Mouse (Mus musculus): ENCODE measurements around the gene Rpf2. TPM values are rescaled to one million over a fixed set of nuclear protein-coding genes. Genes with fewer than 3 reads are reported as not detected.

Rpf2 gene
- polyA plus RNA-seq, 1 experiment from 2014 or later = 31.5 TPM

DNA sequence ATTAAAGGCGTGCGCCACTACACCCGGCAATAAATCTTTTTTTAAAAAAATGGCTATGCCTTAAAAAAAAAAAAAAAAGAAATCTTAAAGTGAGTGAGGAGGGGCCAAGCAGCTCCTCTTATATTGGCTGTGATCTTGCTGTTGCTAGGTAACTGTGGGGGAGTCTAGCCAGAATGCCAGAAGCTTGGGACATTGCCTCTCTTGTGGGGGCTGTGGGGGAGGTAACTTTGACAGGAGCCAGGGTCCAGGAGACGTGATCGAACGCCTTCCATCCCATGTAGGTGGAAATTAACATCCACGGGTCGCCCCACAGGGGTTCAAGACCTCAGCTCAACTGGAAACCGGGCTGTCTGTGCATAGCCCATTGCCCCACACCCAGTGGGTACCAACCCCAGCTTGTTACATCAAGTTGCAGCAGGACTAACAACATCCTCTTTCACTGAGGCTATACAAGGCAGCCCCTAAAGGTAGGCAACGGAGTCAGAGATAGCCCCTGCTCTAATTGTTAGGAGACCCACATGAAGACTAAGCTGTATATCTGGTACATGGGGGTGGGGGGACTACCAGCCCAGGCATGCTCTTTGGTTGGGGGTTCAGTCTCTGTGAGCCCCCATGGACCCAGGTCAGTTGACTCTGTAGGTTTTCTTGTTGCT is 37.5 kb upstream of the Rpf2 start:
- no peak for TF ChIP-seq EP300 (optimal IDR thresholded peaks at IDR 0.05)
- no peak for TF ChIP-seq CTCF (IDR thresholded peaks at IDR 0.05; ENCODE audit: low read depth)
- Histone ChIP-seq H3K4me2 (replicated peaks; ENCODE audit: low read depth) (no peak overlapping the region), H3K36me3 (ENCODE audit: control insufficient read depth, insufficient read depth, low read length) (no peaks in the 10 kb centered on the region; the same call in 1 of the 2 replicates), H3K27ac (replicated peaks) (no peak overlapping the region), H3K4me3 (ENCODE audit: low read depth, low read length) (no peak overlapping the region), H3K27me3 (ENCODE audit: control insufficient read depth, insufficient read depth, low read length) (no peaks in the 10 kb centered on the region), H3K9ac (ENCODE audit: low read length) (no peak overlapping the region), H3K9me3 (ENCODE audit: control insufficient read depth, low read length) (no peaks in the 10 kb centered on the region), H3K4me1 (replicated peaks; ENCODE audit: control insufficient read depth, insufficient read depth) (no peaks in the 10 kb centered on the region)
- peak; percentile 19; the same call in 1 of the 2 replicates for ATAC-seq (ENCODE audit: low FRiP score, low TSS enrichment)
- no peak for DNase-seq (ENCODE audit: low spot score)
- WGBS = 84% methylated on average over 10 of the region's 10 CpGs

DNA sequence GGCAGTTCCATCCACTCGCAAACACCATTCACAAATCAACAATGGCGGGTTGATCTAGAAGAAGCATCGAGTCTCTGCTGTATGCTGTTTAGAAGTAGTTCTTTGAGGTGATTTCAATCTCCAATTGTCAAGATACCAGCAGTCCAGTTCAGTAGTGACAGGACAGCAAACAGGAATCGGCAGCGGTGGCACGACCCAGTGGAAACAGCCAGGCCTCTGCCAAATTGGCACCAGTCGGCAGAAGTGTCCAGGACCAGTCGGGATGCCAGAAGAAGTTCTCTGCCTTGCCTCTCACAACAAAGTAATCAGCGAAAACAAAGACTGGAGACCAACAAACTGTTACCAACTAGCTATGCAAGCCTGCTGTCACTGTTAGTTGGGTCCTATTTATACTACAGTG is 36.8 kb upstream of the Rpf2 start:
- ATAC-seq (ENCODE audit: low FRiP score, low TSS enrichment) (no peak), DNase-seq (ENCODE audit: low spot score) (no peak)
- no peak for TF ChIP-seq CTCF (IDR thresholded peaks at IDR 0.05; ENCODE audit: low read depth)
- TF ChIP-seq EP300 (optimal IDR thresholded peaks at IDR 0.05) = no peak
- no peaks in the 10 kb centered on the region for H3K9me3 ChIP-seq (ENCODE audit: control insufficient read depth, low read length)
- no peak overlapping the region for H3K4me2 ChIP-seq (replicated peaks; ENCODE audit: low read depth)
- H3K36me3 ChIP-seq (ENCODE audit: control insufficient read depth, insufficient read depth, low read length) = no peaks in the 10 kb centered on the region; the same call in 1 of the 2 replicates
- no peak overlapping the region for H3K4me3 ChIP-seq (ENCODE audit: low read depth, low read length)
- H3K9ac ChIP-seq (ENCODE audit: low read length) = no peak overlapping the region
- no peak overlapping the region for H3K27ac ChIP-seq (replicated peaks)
- WGBS = 92% methylated on average over 9 of the region's 9 CpGs
- no peaks in the 10 kb centered on the region for H3K4me1 ChIP-seq (replicated peaks; ENCODE audit: control insufficient read depth, insufficient read depth)
- H3K27me3 ChIP-seq (ENCODE audit: control insufficient read depth, insufficient read depth, low read length) = no peaks in the 10 kb centered on the region

DNA sequence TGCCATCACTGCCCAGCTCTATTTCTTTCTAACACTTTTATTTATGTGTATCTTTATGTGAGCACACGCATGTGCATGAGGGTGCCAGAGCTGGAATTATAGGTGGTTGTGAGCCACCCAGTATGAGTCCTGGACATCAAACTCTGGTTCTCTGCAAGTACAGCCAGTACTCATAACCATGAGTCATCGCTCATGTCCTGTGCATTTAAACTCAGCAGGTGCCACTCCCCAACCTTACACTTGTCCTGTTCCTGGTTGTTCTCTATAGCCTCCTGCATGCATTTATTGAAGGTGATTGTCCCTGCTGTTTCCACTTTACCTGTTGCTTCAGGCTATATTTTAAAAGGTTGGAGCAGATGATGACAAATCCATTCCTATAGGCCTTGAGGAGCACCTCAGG is 34.7 kb upstream of the Rpf2 start:
- no peaks in the 10 kb centered on the region; the same call in 1 of the 2 replicates for H3K36me3 ChIP-seq (ENCODE audit: control insufficient read depth, insufficient read depth, low read length)
- no peaks in the 10 kb centered on the region for H3K4me1 ChIP-seq (replicated peaks; ENCODE audit: control insufficient read depth, insufficient read depth)
- TF ChIP-seq EP300 (optimal IDR thresholded peaks at IDR 0.05) (no peak), CTCF (IDR thresholded peaks at IDR 0.05; ENCODE audit: low read depth) (no peak)
- no peak overlapping the region for H3K9ac ChIP-seq (ENCODE audit: low read length)
- DNase-seq (ENCODE audit: low spot score) = no peak
- no peaks in the 10 kb centered on the region for H3K27me3 ChIP-seq (ENCODE audit: control insufficient read depth, insufficient read depth, low read length)
- no peak overlapping the region for H3K4me2 ChIP-seq (replicated peaks; ENCODE audit: low read depth)
- ATAC-seq (ENCODE audit: low FRiP score, low TSS enrichment) = peak; percentile 85
- no peaks in the 10 kb centered on the region for H3K9me3 ChIP-seq (ENCODE audit: control insufficient read depth, low read length)
- no peak overlapping the region for H3K4me3 ChIP-seq (ENCODE audit: low read depth, low read length)
- WGBS = 74% methylated on average over 2 of the region's 2 CpGs
- peak overlapping the region; percentile 45; the same call in 1 of the 2 replicates for H3K27ac ChIP-seq (replicated peaks)

DNA sequence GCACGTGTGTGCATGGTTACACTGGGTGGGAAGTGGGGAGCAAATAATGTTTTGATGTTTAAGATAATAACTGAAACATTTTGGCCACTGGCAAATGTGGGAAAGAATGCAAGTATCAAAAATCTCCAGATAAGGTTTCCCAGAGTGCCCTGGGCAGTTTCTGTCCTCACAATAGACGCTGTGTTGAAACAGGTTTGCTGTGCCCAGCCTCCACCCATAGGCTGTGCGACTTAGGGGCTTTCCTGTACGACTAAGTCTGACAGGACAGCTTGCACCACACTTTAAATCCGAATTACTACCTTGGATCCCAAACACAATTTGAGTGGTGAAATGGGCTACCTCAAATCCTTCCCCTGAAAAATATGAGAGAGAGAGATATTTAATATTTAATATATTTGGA is 31.5 kb upstream of the Rpf2 start:
- DNase-seq (ENCODE audit: low spot score) = no peak

DNA sequence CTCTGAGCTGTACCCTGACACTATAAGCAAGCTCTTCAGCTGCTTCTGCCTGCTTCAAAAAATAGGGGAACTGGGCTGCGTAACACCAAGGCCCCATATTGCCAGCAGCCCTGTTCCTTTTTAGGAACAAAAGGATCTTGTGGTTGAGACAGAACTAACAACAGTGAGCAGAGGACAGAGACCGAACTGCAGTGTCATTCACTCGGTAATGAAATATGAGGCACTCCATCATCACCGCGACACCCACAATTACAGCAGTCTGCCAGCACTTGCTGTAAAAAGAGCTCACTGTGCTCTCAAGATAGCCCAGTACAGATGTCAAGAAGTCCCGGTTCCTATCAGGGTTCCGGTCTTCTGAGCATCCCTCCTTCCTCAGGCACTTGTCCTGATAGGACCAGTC is 29.2 kb upstream of the Rpf2 start:
- H3K9me3 ChIP-seq (ENCODE audit: control insufficient read depth, low read length) = no peaks in the 10 kb centered on the region
- no peaks in the 10 kb centered on the region for H3K36me3 ChIP-seq (ENCODE audit: control insufficient read depth, insufficient read depth, low read length)
- no peak for DNase-seq (ENCODE audit: low spot score)
- WGBS = 75% methylated on average over 7 of the region's 7 CpGs
- no peak overlapping the region for H3K4me3 ChIP-seq (ENCODE audit: low read depth, low read length)
- no peaks in the 10 kb centered on the region for H3K27me3 ChIP-seq (ENCODE audit: control insufficient read depth, insufficient read depth, low read length)
- no peak overlapping the region for H3K4me2 ChIP-seq (replicated peaks; ENCODE audit: low read depth)
- H3K4me1 ChIP-seq (replicated peaks; ENCODE audit: control insufficient read depth, insufficient read depth) = no peaks in the 10 kb centered on the region
- ATAC-seq (ENCODE audit: low FRiP score, low TSS enrichment) = no peak
- no peak overlapping the region for H3K9ac ChIP-seq (ENCODE audit: low read length)
- no peak for TF ChIP-seq CTCF (IDR thresholded peaks at IDR 0.05; ENCODE audit: low read depth)
- no peak for TF ChIP-seq EP300 (optimal IDR thresholded peaks at IDR 0.05)
- H3K27ac ChIP-seq (replicated peaks) = no peak overlapping the region

More for the DNA sequence above, 31.5 kb upstream of the Rpf2 start:
- Histone ChIP-seq H3K27me3 (ENCODE audit: control insufficient read depth, insufficient read depth, low read length) (no peaks in the 10 kb centered on the region), H3K27ac (replicated peaks) (no peak overlapping the region), H3K9me3 (ENCODE audit: control insufficient read depth, low read length) (no peaks in the 10 kb centered on the region), H3K4me2 (replicated peaks; ENCODE audit: low read depth) (no peak overlapping the region), H3K36me3 (ENCODE audit: control insufficient read depth, insufficient read depth, low read length) (no peaks in the 10 kb centered on the region), H3K4me1 (replicated peaks; ENCODE audit: control insufficient read depth, insufficient read depth) (no peaks in the 10 kb centered on the region), H3K9ac (ENCODE audit: low read length) (no peak overlapping the region), H3K4me3 (ENCODE audit: low read depth, low read length) (no peak overlapping the region)
- 45% methylated on average over 5 of the region's 5 CpGs for WGBS
- TF ChIP-seq EP300 (optimal IDR thresholded peaks at IDR 0.05) = no peak
- no peak for TF ChIP-seq CTCF (IDR thresholded peaks at IDR 0.05; ENCODE audit: low read depth)
- ATAC-seq (ENCODE audit: low FRiP score, low TSS enrichment) = no peak

DNA sequence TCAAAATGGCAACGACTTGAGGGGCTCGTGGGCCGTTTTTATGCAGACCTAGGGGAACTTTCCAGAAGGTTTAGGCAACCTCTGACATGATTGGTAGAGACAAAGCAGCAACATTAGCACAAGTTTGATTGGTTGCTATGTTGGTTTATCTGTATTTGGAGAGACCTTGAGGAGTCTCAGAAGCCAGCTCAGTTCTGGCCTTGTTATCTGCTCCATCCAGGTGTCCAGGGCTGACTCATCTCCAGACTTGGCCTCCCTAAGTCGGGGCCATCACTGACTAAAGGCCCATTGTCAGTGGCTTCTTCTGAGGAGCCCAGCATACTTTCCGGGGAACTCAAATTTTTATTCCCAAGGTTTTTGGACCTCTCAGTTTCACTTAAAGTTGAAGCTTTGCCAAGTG is 27.1 kb upstream of the Rpf2 start:
- Histone ChIP-seq H3K36me3 (ENCODE audit: control insufficient read depth, insufficient read depth, low read length) (no peaks in the 10 kb centered on the region), H3K9me3 (ENCODE audit: control insufficient read depth, low read length) (no peaks in the 10 kb centered on the region), H3K4me3 (ENCODE audit: low read depth, low read length) (no peak overlapping the region), H3K4me1 (replicated peaks; ENCODE audit: control insufficient read depth, insufficient read depth) (no peaks in the 10 kb centered on the region), H3K27ac (replicated peaks) (no peak overlapping the region), H3K9ac (ENCODE audit: low read length) (no peak overlapping the region), H3K4me2 (replicated peaks; ENCODE audit: low read depth) (no peak overlapping the region), H3K27me3 (ENCODE audit: control insufficient read depth, insufficient read depth, low read length) (no peaks in the 10 kb centered on the region)
- ATAC-seq (ENCODE audit: low FRiP score, low TSS enrichment) = no peak
- TF ChIP-seq CTCF (IDR thresholded peaks at IDR 0.05; ENCODE audit: low read depth) = no peak
- no peak for TF ChIP-seq EP300 (optimal IDR thresholded peaks at IDR 0.05)
- 71% methylated on average over 5 of the region's 5 CpGs for WGBS
- DNase-seq (ENCODE audit: low spot score) = no peak

Data from stomach, postnatal 0 days (tissue).